Mouse (Mus musculus) spleen, postnatal 4 days (tissue): ENCODE results near the gene Cacna1s.

Experiments used
- DNase-seq, 2 experiments: peaks; one replicate each; pipeline ENCODE4 v3.0.0; 2022; ENCODE audit warnings: low spot score in 2 of 2

Cacna1s gene

GRCm38 (mm10) chr1:136051465-136051864, 1.1 kb upstream of the Cacna1s start:
- peak in 1 of 2 experiments; percentile 34 for DNase-seq

DNA sequence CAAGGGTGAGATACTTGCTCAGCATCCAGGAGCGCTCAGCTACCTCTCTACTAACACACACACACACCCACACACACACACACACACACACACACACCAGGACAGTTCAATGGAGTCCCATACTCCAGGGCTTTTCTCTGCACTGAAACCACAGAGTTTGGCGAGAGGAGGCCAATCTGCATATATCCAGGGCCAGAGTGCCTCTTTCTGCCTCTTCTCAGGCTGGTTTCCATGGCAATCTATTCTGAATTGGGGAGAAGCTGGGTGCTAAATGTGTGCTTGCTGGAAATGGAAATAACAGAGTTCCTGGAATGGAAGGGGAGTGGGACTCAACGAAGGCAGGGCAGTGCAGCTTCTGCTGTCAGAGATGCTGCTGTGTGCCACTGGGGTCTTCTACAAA, 3.2 kb downstream of the Cacna1s start:
- no peak for DNase-seq

- DNase-seq, result no peak
Measured at GRCm38 (mm10) chr1:136058594-136058993, 6.0 kb downstream of the Cacna1s start.

DNA sequence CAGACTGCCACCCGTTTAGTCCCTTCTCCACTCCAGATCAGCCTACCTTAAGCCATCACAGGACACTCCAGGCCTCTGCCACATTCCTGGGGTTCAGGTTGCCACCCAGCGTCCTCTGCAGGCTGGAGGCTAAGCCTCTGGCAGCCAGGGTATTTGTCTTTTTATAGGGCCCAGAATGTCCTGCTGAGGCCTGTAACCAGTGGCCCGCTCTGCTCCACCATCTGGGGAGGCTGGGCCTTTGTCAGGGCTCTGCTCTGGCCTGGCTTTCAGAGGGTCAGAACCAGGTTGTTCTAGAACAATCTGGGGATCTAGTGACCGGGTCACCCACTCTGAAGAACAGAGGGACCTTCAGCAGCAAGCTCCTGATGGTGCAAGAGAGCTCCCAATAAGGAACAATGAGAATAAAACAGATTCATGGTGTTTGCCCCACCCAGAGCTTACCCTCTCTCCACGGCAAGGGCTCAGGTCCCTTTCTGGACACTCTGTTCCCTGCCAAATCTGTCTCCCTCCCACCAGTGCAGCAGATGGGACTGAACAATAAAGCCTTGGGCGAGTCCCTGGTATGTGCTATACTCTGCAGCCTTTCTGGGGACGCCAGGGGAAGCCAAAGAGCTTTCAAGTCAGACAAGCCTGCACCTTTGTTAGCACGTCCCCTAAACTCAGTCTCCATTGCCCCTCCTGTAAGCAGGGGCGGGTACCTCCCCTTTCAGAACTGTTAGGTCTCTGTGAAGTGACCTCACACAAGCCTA, 8.7 kb downstream of the Cacna1s start:
- peak; percentile 55 to 80 for DNase-seq

GRCm38 (mm10) chr1:136061790-136062141, 9.2 kb downstream of the Cacna1s start:
- DNase-seq, result no peak

DNA sequence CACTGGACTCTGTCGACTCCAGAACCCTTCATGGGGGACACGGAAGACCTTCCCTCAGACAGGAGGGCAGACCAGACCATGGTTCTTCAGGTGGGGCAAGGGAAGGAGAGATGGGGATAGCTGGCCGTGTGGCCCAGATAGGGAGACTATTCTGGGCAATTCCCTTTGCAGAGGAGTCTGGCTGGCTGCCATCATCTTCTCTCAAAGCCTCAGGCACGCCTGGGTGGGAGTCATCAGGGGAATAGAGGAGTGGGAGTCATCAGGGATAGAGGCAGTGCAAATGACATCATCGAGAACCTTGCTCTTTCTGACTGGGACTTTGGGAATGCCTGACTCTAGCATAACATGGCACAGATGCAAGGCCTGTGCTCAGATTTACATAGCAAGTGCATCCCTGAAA, 11.4 kb downstream of the Cacna1s start:
- no peak for DNase-seq

- no peak for DNase-seq
Measured at GRCm38 (mm10) chr1:136066621-136067020, 14.1 kb downstream of the Cacna1s start.

DNA sequence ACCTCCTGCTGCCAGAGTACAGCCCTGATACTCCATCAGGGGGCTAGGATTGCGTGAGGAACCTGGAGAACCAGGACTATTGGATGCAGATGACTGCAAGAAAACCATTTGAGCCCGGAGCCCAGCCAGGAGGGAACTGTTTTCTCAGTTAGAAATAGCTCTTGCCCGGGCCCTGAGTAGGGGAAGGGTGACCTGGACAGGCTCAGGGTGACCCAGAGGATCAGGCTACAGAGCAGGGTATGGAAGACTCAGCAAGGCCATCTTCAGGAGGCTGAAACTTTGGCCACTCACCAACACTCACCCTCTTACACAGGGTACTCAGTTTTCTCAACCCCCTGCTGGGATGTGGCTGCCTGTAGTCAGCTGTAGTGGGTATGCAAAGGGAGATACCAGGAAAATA, 15.0 kb downstream of the Cacna1s start:
- no peak for DNase-seq

- DNase-seq, result no peak
Measured at GRCm38 (mm10) chr1:136076086-136076485, 23.5 kb downstream of the Cacna1s start.

- DNase-seq, result no peak
Measured at GRCm38 (mm10) chr1:136077656-136078055, 25.1 kb downstream of the Cacna1s start.

GRCm38 (mm10) chr1:136081161-136081560, 28.6 kb downstream of the Cacna1s start:
- no peak for DNase-seq

DNA sequence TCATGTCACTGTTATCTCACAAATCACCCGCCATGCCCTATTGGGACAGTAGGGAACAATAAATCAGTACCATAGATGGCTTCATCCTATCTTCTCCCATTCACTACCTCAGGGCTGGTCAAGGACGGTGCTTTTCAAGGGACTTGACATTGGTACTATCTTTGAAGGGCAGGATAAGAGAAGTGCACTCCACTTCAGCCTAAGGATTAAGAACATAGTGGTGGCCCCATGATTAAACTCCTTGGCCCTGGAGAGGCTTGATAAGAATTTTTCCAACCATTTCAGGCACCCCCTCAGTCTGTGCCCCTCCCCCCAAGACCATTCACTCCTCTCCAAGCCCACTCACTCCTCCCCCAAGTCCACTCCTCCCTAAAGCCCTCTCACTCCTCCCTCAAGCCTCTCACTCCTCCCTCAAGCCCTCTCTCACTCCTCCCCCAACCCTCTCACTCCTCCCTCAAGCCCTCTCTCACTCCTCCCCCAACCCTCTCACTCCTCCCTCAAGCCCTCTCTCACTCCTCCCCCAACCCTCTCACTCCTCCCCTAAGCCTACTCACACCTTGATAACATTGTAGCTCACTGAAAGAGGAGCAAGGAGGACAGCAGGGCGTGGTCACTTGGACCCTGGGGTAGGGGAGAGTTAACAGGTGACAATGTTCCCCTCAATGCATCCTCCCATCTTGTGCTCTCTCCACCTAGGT, 33.6 kb downstream of the Cacna1s start:
- DNase-seq, result no peak

DNA sequence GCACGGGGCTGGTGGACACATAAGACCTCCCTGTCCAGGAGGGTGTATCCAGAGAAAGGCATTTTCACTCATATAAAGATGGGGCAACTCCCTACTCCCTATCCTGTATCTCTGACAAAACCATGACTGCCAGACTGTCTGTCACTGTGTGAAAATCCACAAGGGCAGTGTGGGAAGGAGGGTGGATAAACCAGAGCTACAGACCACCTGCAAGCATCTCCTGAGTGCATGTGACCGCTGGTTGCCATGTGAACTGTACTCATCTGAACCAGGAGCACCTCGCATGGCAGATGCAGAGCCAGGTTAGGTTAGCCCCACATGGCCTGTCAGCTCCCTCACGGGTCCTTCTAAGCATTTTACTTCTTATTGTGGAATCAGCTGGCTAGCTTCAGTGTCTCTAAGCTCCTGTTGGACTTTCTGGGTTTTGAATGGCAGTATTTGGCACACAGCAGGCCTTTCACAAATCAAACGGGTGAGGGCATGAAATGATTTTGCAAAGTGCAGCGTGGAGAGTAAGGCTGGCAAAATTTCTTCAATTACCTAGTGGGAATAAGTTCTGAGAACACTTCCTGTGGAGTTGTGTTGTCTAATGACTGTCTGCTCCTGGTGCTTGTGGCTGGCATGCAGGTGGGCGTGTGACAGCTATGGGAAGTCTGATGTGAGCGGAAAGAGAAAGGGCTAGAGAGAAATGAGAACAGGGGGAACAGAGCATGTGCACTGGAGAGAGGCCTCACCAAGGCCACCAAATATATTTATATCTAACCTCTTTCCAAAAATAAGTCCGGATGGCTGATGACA, 37.0 kb downstream of the Cacna1s start:
- no peak for DNase-seq

DNA sequence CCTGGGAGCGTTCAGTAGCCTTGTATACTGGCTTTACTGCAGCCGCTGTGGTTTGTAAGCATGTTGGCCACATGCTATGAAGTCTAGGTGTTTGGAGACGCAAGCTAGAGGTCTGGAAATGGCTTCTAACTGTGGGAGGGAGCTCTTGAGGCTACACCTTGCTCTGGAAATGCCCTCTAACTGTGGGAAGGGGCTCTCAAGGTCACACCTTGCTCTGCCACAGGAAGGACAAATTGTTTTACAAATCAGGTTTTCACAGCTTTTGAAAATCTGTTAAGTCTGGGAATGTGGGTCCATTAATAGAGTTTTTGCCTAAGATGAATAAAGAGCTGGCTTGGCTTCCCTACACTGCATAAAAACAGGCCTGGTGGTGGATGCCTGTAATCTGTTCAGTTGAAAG, 41.2 kb downstream of the Cacna1s start:
- no peak for DNase-seq

- no peak for DNase-seq
Measured at GRCm38 (mm10) chr1:136094807-136095206, 42.3 kb downstream of the Cacna1s start.

- DNase-seq, result no peak
Measured at GRCm38 (mm10) chr1:136102094-136102493, 49.5 kb downstream of the Cacna1s start.

- DNase-seq, result no peak
Measured at GRCm38 (mm10) chr1:136102551-136102950, 50.0 kb downstream of the Cacna1s start.

DNA sequence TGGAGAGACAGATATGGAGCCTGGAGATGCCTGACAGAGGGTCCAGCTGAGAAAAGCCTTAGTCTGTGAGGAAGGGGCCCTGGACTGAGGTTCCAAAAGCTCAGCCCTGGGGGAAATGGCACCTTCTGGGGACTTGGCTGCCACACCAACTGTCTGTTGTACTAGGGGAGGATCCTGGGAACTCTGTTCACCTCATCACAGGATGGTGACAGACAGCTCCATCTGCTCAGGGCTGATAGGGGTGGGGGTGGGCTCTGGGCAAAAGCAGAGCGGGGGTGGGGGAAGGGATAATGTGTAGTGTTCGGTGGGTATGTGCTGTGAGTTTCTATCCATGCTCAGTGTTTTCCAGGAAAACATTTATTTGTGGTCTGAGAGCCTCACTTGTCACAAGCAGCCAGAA, 50.4 kb downstream of the Cacna1s start:
- no peak for DNase-seq

GRCm38 (mm10) chr1:136103696-136104095, 51.1 kb downstream of the Cacna1s start:
- DNase-seq, result no peak

GRCm38 (mm10) chr1:136104741-136105140, 52.2 kb downstream of the Cacna1s start:
- DNase-seq, result no peak

GRCm38 (mm10) chr1:136109464-136109863, 56.9 kb downstream of the Cacna1s start:
- no peak for DNase-seq

DNA sequence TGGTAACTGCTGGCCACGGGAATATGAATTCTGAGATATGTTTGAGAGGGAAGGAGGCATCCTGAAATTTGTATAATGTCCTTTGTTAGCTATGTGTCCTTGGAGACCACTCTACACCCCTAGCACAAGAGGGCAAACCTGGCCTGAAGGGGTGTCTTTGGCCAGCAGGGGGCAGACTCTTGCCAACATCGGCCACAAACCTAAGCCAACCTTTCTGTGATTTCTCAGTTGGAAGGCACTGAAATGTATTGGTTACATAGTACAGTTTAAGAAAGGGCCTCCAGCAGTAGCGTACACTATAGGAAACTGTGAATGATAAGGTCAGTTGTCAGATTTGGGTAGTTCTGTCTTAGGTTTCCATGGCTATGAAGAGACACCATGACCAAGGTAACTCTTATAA, 63.6 kb downstream of the Cacna1s start:
- peak; percentile 67 to 90 for DNase-seq

GRCm38 (mm10) chr1:136117069-136117468, 64.5 kb downstream of the Cacna1s start:
- DNase-seq, result no peak
